Mouse (Mus musculus) layer of hippocampus, postnatal 10 days (tissue): Measurements from ENCODE around the gene Olfr1497. TPM values are rescaled to one million over a fixed set of nuclear protein-coding genes. Genes with fewer than 3 reads are reported as not detected.
A peak's percentile ranks its signal among the peaks of the same experiment; 100 is the strongest.
"Not testable (repeated sequence)": the region's sequence is repeated elsewhere in the genome, so short reads cannot be mapped to it uniquely, and the experiment has no call there.

Experiments used
- DNase-seq, 2 experiments: peaks; one replicate each; pipeline ENCODE4 v3.0.0; 2021; ENCODE audit warnings: low spot score in 2 of 2
- long read RNA-seq: library from polyadenylated mRNA; stranded (forward); transcript quantifications from one replicate; pipeline ENCODE4 v2.0.0, GENCODE M21; 2023
- total RNA-seq, 2 experiments: library from RNA; stranded (reverse); gene quantifications; 2 replicates each; pipeline ENCODE4 v1.2.3; 2021

Olfr1497 gene
- not detected for total RNA-seq
- long read RNA-seq, result 0 reads

DNA sequence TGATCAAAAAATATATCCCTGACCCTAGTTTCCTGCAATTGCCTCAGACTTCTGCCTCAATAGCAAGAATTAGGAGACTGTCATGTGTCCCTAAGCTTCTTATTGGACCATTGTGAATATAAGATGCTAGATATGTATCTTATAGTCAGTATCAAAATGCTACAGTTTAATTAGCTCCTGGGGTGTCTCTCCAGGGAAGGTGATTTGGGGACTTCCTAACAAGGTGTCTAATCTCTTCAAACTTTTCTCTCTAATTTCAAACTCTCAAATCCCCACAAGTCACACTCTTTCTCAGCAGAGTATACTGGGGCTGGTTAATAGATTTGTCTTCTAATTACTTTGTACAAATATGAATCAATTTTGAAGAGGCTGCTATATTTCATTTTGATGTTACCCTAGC lies at the start of gene Olfr1497:
Gene Olfr1497, minus strand, starts transcription at position 101 of the 400 bp plus-strand sequence.
- DNase-seq, result no peak

DNA sequence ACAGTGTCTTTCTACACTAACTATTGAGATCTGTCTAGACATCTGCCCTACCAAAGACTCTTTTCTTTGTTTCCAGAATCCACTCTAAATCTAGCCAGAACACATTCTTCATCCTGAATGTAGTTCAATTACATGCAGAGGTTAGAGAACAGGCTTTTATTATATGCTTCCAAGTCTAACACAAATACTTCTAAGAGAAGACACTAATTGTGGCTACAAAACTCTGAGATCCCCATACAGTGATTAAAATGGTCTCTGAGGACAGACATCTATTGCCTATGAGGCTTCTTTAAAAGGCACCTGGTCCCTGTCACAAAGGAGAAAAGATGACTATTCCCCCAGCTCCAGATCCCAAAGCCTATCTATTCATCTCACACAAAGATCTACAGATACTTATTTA lies 32.4 kb upstream of the Olfr1497 start, which contains the start of gene Olfr1500:
Gene Olfr1500, minus strand, starts transcription at position 101 of the 400 bp plus-strand sequence.
- DNase-seq, result no peak

DNA sequence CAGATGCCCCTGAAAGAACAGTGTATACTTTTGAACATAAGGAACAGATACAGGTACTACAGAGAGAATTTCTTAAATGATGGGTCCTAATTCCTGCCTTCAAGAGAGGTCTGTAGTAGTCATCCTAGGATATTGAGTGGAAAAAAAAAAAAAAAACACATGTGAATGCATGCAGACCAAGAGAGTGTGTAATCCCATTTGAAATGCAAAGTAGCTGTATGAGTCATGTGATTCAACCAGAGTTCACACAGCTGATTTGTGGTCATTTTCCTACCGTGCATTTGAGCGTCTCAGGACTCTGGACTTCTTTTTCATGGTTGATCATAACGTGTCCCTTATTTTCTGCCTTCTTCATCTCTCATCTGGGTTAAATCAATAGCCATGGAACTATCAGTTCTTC lies 30.4 kb upstream of the Olfr1497 start:
- DNase-seq, result no peak

DNA sequence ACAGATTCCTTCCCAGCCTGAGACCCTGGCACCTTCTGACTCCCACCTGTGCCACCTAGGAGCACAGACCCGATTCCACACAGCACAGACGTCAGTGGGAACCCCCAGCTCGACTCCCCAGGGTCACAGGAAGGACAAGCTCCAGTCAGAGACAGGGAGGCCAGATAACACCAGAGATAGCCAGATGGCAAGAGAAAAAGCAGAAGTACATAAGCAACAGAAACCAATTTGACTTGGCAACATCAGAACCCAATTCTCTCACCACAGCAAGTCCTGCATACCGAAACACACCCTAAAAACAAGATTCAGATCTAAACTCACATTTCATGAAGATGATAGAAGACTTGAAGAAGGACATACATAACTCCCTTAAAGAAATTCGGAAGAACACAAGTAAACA lies 22.8 kb upstream of the Olfr1497 start:
- no peak for DNase-seq

DNA sequence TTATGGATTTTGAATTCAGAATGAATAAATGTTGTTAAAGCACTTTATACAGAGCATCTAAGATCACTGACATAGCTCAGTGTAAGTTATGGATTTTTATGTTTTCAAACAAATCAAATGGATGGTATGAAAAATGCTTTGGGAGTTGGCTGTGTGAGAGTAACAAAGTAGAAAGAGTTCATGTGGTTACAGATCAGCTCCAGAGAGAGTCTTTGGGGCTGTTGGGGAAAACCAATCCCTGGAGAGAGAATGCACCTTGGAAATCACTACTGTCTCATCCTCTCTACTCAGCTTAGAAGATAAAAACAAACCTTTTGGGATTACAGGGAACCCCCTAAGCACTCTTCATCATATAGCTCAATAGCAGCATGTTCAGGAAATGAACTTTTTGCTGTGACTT lies 21.3 kb upstream of the Olfr1497 start, which contains the start of gene Olfr1499:
Gene Olfr1499, minus strand, starts transcription at position 101 of the 400 bp plus-strand sequence.
- no peak for DNase-seq

DNA sequence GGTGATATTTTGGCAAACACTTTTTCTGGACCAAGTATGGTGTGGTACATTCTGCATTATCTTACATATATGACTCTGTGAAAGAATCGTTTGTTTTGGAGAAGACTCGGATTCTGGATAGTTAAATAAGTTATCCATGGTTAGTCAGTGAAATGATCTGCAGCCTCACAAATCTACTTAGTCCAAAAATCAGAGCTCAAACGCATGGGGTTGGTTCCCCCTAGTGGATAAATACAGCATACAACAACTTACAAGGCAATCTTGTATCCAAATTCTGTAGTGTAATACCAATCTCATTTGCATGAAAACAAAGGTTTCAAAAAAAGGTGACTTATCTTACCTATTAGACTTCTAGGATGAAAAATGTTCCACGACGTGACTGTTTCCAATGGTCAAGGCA lies 20.8 kb upstream of the Olfr1497 start:
- peak in 1 of 2 experiments; percentile 15 for DNase-seq

DNA sequence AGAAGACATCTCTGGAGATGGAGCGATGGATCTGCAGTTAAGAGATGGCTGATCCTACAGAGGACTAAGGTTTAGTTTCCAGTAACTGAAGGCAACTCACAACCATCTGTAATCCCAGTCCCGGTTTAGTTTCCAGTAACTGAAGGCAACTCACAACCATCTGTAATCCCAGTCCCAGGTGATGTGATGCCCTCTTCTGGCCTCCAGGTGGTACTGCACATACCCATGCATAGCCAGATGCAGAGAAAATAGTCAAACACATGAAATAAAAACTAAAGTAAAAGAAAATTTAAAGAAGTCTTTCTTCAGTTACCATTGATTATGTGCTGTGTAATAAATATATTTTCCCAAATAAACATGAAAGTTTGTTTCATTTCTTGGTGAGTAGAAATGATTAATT lies 14.8 kb upstream of the Olfr1497 start:
- no peak for DNase-seq

DNA sequence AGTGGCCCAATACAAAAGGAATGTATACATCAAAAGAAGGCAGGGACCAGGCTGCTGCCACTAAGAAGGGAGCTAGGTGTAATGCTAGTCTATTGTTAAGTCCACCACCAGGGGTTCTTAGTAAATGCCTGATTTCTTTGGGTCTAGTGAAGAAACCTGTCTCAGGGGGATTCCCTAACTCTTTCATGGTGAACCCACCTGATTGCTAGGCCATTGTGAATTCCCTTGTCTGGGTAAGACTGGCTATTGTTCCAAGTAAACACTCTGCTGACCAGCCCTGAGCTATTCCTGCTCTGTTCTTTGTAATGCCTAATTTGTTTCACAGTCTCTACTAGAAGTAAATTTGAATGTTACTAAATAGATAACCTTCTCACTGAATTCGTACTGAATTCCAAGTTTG lies 7.5 kb upstream of the Olfr1497 start:
- DNase-seq, result not testable (repeated sequence)

DNA sequence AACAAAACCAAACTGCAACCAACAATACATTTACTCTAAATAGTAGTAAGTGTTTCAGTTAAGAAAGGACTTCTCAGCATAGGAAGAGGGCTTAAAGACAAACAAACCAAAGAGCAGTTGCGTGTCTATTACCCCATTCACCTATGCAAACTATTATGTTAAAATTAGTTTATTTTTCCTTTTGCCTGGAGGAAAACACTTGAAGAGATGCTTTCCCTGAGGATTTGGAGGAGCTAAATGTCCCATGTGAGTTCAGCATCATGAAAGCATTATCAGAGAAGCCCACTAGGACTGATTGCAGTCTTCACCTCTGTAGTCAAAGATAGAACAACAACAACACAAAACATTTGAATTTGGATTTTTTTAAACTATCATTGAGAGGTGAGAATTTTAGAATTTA lies 20.4 kb downstream of the Olfr1497 start, which contains the start of gene Olfr1496:
Gene Olfr1496, plus strand, starts transcription at position 301 of the 400 bp plus-strand sequence.
- no peak for DNase-seq

DNA sequence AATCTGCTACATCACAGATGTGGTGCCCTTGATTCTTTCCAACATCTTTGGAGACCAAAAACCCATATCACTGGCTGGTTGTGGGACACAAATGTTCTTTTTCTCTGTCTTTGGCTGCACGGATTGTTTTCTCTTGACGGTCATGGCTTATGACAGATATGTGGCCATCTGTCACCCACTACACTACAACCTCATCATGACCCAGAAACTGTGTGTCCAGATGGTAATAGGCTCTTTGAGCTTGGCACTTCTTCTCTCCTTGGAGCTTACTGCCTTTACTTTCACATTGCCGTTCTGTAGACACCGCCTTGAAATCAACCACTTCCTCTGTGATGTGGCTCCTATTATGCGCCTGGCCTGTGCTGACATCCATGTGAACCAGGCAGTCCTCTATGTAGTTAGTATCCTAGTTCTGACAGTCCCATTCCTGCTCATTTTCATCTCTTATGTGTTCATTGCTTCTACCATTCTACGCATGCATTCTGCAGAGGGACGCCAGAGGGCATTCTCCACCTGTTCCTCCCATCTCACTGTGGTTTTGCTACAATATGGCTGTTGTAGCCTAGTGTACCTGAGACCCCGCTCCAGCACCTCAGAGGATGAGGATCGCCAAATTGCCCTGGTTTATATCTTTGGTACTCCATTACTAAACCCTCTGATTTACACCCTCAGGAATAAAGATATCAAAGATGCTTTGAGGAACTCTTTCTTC lies 29.3 kb downstream of the Olfr1497 start:
- no peak for DNase-seq

DNA sequence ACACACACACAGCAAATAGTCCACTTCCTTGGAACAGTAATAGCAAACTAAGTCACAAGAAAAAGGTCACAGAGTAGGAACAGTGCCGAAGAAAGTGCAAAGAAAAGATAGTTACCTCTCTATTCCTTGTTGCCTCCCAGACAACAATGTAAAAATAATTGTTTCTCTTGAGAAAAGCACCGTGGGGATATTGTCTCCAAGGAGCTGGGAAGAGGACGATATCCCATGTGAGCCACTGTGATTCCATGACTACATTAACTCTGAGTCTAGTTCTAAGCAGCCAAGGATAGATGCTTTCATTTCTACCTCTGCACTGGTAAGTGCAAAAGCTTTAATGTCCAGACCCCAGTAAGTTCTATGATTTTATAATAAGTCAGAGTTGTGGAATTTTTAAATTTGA lies 33.7 kb downstream of the Olfr1497 start, which contains the start of gene Olfr1495:
Gene Olfr1495, plus strand, starts transcription at position 301 of the 400 bp plus-strand sequence.
- no peak for DNase-seq

DNA sequence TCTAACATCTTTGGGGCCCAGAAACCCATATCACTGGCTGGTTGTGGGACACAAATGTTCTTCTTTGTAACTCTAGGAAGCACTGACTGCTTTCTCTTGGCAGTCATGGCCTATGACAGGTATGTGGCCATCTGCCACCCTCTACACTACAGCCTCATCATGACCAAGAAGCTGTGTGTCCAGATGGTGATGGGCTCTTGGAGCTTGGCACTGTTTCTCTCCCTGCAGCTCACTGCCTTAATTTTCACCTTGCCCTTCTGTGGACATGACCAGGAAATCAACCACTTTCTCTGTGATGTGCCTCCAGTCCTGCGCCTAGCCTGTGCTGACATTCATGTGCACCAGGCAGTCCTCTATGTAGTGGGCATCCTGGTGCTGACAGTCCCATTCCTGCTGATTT lies 48.6 kb downstream of the Olfr1497 start:
- no peak for DNase-seq

Other genes with a start within 250 kb of the Olfr1497 start
- gene Olfr1484, start 214.7 kb downstream of the Olfr1497 start, total RNA-seq, result not detected
- gene Olfr1487, start 180.8 kb downstream of the Olfr1497 start, total RNA-seq, result not detected
- gene Olfr1489, start 166.6 kb downstream of the Olfr1497 start, total RNA-seq, result not detected
- gene Olfr1490, start 147.1 kb downstream of the Olfr1497 start, total RNA-seq, result not detected
- gene Olfr1491, start 100.9 kb downstream of the Olfr1497 start, total RNA-seq, result not detected
- not detected for gene Olfr1493-ps1, start 74.9 kb downstream of the Olfr1497 start, total RNA-seq
- not detected for gene Olfr1494, start 58.5 kb downstream of the Olfr1497 start, total RNA-seq
- gene Olfr1495, start 33.6 kb downstream of the Olfr1497 start, total RNA-seq, result not detected
- gene Olfr1496, start 20.3 kb downstream of the Olfr1497 start, total RNA-seq, result not detected
- not detected for gene Olfr1499, start 21.2 kb upstream of the Olfr1497 start, total RNA-seq
- not detected for gene Olfr1500, start 32.3 kb upstream of the Olfr1497 start, total RNA-seq
- gene Olfr1501, start 52.5 kb upstream of the Olfr1497 start, total RNA-seq, result not detected
- gene Olfr1502, start 63.6 kb upstream of the Olfr1497 start, total RNA-seq, result not detected
- not detected for gene Olfr1504, start 99.7 kb upstream of the Olfr1497 start, total RNA-seq
- gene Olfr1505, start 115.3 kb upstream of the Olfr1497 start, total RNA-seq, result not detected